Mouse (Mus musculus) liver, adult 2 months (tissue): ENCODE results near the gene Wipf1.

Experiments used
- CTCF ChIP-seq: fragments of 200-500 bp; IDR thresholded peaks from 2 replicates; pipeline ENCODE4 v1.5.1; 2011; ENCODE audit warnings: low read depth, low read length, control low read depth
- POLR2A ChIP-seq: fragments of 200-500 bp; IDR thresholded peaks from 2 replicates; pipeline ENCODE4 v1.6.1; 2011; ENCODE audit warnings: low read length, control low read depth; ENCODE audit not compliant: insufficient read depth; ENCODE audit errors: extremely low read depth

- TF ChIP-seq CTCF (no peak), POLR2A (no peak)
Observed at GRCm38 (mm10) chr2:73534720-73535119, 5.2 kb upstream of the Wipf1 start.
